Mouse (Mus musculus) neural tube, embryonic 14.5 days (tissue): ENCODE measurements at regions not wholly inside any gene's neighbourhood (a gene's known extent, or its start where the extent isn't known, plus 50 kb on each side); places are given as distances from the start of the nearest gene placed in this dataset.
A peak's percentile ranks its signal among the peaks of the same experiment; 100 is the strongest.
"Not testable (repeated sequence)": the region's sequence is repeated elsewhere in the genome, so short reads cannot be mapped to it uniquely, and the experiment has no call there.

Source experiments
- ATAC-seq: fragments of 200-750 bp; cut with Nextera tagmentation; 2 replicates; pipeline ENCODE4 v1.8.0; 2017; ENCODE audit warnings: low read depth, mild to moderate bottlenecking, moderate TSS enrichment, moderate library complexity
- H3K27ac ChIP-seq: fragments of 300-500 bp; sonication (generic); 2 replicates; pipeline ENCODE4 v1.5.1; 2014; ENCODE audit warnings: low read depth, mild to moderate bottlenecking, control low read depth, low read length, moderate library complexity, mixed read lengths
- H3K27me3 ChIP-seq: fragments of 300-500 bp; sonication (generic); 2 replicates; pipeline ENCODE4 v1.6.1; 2014; ENCODE audit warnings: low read length; ENCODE audit not compliant: control insufficient read depth, insufficient read depth
- H3K36me3 ChIP-seq: fragments of 300-500 bp; sonication (generic); 2 replicates; pipeline ENCODE4 v1.6.1; 2014; ENCODE audit warnings: low read length, mixed read lengths; ENCODE audit not compliant: control insufficient read depth, insufficient read depth
- H3K4me1 ChIP-seq: fragments of 300-500 bp; sonication (generic); 2 replicates; pipeline ENCODE4 v1.6.1; 2014; ENCODE audit warnings: low read length; ENCODE audit not compliant: control insufficient read depth, insufficient read depth
- H3K4me2 ChIP-seq: fragments of 300-500 bp; sonication (generic); 2 replicates; pipeline ENCODE4 v1.6.1; 2014; ENCODE audit warnings: mild to moderate bottlenecking, low read depth, low read length, control low read depth
- H3K4me3 ChIP-seq: fragments of 300-500 bp; sonication (generic); 2 replicates; pipeline ENCODE4 v1.5.1; 2014; ENCODE audit warnings: low read depth, low read length, control low read depth, mixed read lengths
- H3K9ac ChIP-seq: fragments of 300-500 bp; sonication (generic); replicated peaks from 2 replicates; pipeline ENCODE4 v1.6.1; 2014; ENCODE audit warnings: low read depth, mild to moderate bottlenecking, control low read depth, low read length, mixed read lengths
- H3K9me3 ChIP-seq: fragments of 300-500 bp; sonication (generic); 2 replicates; pipeline ENCODE4 v1.6.1; 2016; ENCODE audit warnings: low read length; ENCODE audit not compliant: control insufficient read depth
- WGBS: fragments of 180-500 bp; shearing (Covaris S2); extraction: QIAGEN DNeasy Blood & Tissue Kit; methylation state at CpG from one replicate; pipeline ENCODE4 v1.1.7; 2014; 5-methylcytosine and 5-hydroxymethylcytosine counted together

GRCm38 (mm10) chr3:151948015-151948645, 110.7 kb upstream of the Ptgfr start:
- ATAC-seq, result no peak
- H3K4me2 ChIP-seq, result no peak overlapping the region
- no peak overlapping the region for H3K27ac ChIP-seq
- no peaks in the 10 kb centered on the region for H3K27me3 ChIP-seq
- H3K36me3 ChIP-seq, result no peaks in the 10 kb centered on the region
- no peaks in the 10 kb centered on the region for H3K4me1 ChIP-seq
- no peaks in the 10 kb centered on the region for H3K9me3 ChIP-seq
- 91% methylated on average over 5 of the region's 5 CpGs for WGBS
- no peak overlapping the region for H3K4me3 ChIP-seq
- H3K9ac ChIP-seq, result no peak overlapping the region

- H3K4me1 ChIP-seq, result no peaks in the 10 kb centered on the region
- 76% methylated on average over 3 of the region's 3 CpGs for WGBS
Observed at GRCm38 (mm10) chr3:151945916-151946315, 108.5 kb upstream of the Ptgfr start.

GRCm38 (mm10) chr3:151943542-151943941, 106.1 kb upstream of the Ptgfr start:
- Histone ChIP-seq H3K36me3 (no peaks in the 10 kb centered on the region), H3K4me1 (no peaks in the 10 kb centered on the region), H3K4me2 (no peak overlapping the region), H3K9me3 (no peaks in the 10 kb centered on the region), H3K4me3 (no peak overlapping the region), H3K27me3 (no peaks in the 10 kb centered on the region), H3K9ac (no peak overlapping the region), H3K27ac (no peak overlapping the region)
- WGBS, result 64% methylated on average over 3 of the region's 3 CpGs
- ATAC-seq, result no peak

More at GRCm38 (mm10) chr3:151945916-151946315, 108.5 kb upstream of the Ptgfr start:
- Histone ChIP-seq H3K9ac (no peak overlapping the region), H3K36me3 (no peaks in the 10 kb centered on the region), H3K27me3 (no peaks in the 10 kb centered on the region), H3K4me3 (no peak overlapping the region), H3K4me2 (no peak overlapping the region), H3K9me3 (no peaks in the 10 kb centered on the region), H3K27ac (no peak overlapping the region)
- no peak for ATAC-seq

GRCm38 (mm10) chr3:151938472-151939029, 101.1 kb upstream of the Ptgfr start:
- Histone ChIP-seq H3K9me3 (no peaks in the 10 kb centered on the region), H3K27ac (no peak overlapping the region), H3K4me2 (no peak overlapping the region), H3K4me1 (no peaks in the 10 kb centered on the region), H3K9ac (no peak overlapping the region), H3K36me3 (no peaks in the 10 kb centered on the region), H3K27me3 (no peaks in the 10 kb centered on the region), H3K4me3 (no peak overlapping the region)
- WGBS, result 79% methylated on average over 2 of the region's 2 CpGs
- no peak for ATAC-seq

- Histone ChIP-seq H3K9ac (no peak overlapping the region), H3K27me3 (no peaks in the 10 kb centered on the region), H3K4me1 (no peaks in the 10 kb centered on the region), H3K4me2 (no peak overlapping the region), H3K27ac (no peak overlapping the region), H3K9me3 (no peaks in the 10 kb centered on the region), H3K36me3 (no peaks in the 10 kb centered on the region), H3K4me3 (no peak overlapping the region)
- no peak for ATAC-seq
Observed at GRCm38 (mm10) chr3:151931656-151932055, 94.2 kb upstream of the Ptgfr start.

- no peaks in the 10 kb centered on the region for H3K4me1 ChIP-seq
- no peak overlapping the region for H3K4me3 ChIP-seq
- no peak for ATAC-seq
- H3K27ac ChIP-seq, result no peak overlapping the region
- no peaks in the 10 kb centered on the region for H3K27me3 ChIP-seq
- no peak overlapping the region for H3K4me2 ChIP-seq
- no peaks in the 10 kb centered on the region for H3K9me3 ChIP-seq
- 86% methylated on average over 3 of the region's 3 CpGs for WGBS
- H3K9ac ChIP-seq, result no peak overlapping the region
- H3K36me3 ChIP-seq, result no peaks in the 10 kb centered on the region
Observed at GRCm38 (mm10) chr3:151931096-151931495, 93.7 kb upstream of the Ptgfr start.

GRCm38 (mm10) chr3:151914010-151914513, 76.6 kb upstream of the Ptgfr start:
- Histone ChIP-seq H3K4me1 (no peaks in the 10 kb centered on the region), H3K4me3 (no peak overlapping the region), H3K9ac (no peak overlapping the region), H3K4me2 (no peak overlapping the region; the same call in 1 of the 2 replicates), H3K9me3 (no peaks in the 10 kb centered on the region), H3K27ac (no peak overlapping the region), H3K27me3 (no peaks in the 10 kb centered on the region), H3K36me3 (no peaks in the 10 kb centered on the region)
- peak; percentile 91 for ATAC-seq
- WGBS, result 53% methylated on average over 13 of the region's 13 CpGs

- 83% methylated on average over 11 of the region's 11 CpGs for WGBS
- H3K27me3 ChIP-seq, H3K4me3 ChIP-seq, ATAC-seq, H3K36me3 ChIP-seq, H3K27ac ChIP-seq, H3K4me2 ChIP-seq, H3K9ac ChIP-seq, H3K9me3 ChIP-seq, H3K4me1 ChIP-seq: not testable (repeated sequence)
Observed at GRCm38 (mm10) chr3:151912292-151912691, 74.9 kb upstream of the Ptgfr start.

- 88% methylated on average over 2 of the region's 2 CpGs for WGBS
- no peak overlapping the region for H3K4me3 ChIP-seq
- H3K9ac ChIP-seq, result no peak overlapping the region
- H3K4me2 ChIP-seq, result no peak overlapping the region
- no peak for ATAC-seq
- H3K4me1 ChIP-seq, result no peaks in the 10 kb centered on the region
- no peaks in the 10 kb centered on the region for H3K27me3 ChIP-seq
- H3K27ac ChIP-seq, result no peak overlapping the region
- H3K9me3 ChIP-seq, result no peaks in the 10 kb centered on the region
- no peaks in the 10 kb centered on the region for H3K36me3 ChIP-seq
Observed at GRCm38 (mm10) chr3:151910851-151911250, 73.4 kb upstream of the Ptgfr start.
